Mouse (Mus musculus): Measurements from ENCODE around the gene Rpa2. TPM values are rescaled to one million over a fixed set of nuclear protein-coding genes. Genes with fewer than 3 reads are reported as not detected.
"Not testable (repeated sequence)": the region's sequence is repeated elsewhere in the genome, so short reads cannot be mapped to it uniquely, and the experiment has no call there.

Rpa2 gene
- polyA plus RNA-seq, 1 experiment, result 11.9 TPM

DNA sequence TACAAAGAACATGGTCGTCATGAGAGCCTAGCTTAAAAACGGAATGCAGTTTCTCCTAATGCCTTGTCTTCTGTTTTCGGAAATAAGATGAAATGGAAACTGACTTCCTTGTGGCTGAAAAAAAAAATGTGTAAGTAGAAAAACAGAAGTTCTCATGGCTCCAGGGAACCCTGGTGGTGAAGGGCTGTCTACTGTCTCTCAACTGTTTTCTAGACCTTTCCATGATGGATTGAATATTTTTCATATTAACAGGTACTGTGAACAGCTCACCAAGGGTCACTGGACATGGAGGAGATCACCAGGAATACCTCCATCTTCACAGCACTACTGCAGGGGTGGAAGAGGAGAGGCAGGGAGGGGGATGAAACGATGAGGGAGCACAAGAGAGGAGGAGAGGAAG, 29.9 kb downstream of the Rpa2 start:
- WGBS, result 59% methylated on average over 4 of the region's 4 CpGs
- TF ChIP-seq CTCF (conservative IDR thresholded peaks at IDR 0.05; ENCODE audit: insufficient read depth, insufficient read length, low read depth, low read length), result no peak
- no peak for TF ChIP-seq POLR2A (IDR thresholded peaks at IDR 0.05; ENCODE audit: low read depth, low read length)
- H3K27me3 ChIP-seq (replicated peaks; ENCODE audit: control insufficient read depth, insufficient read depth, low read length), result no peaks in the 10 kb centered on the region; the same call in 1 of the 2 replicates
- no peak overlapping the region for H3K4me3 ChIP-seq (ENCODE audit: insufficient read depth, low read depth, low read length)
- no peaks in the 10 kb centered on the region for H3K4me1 ChIP-seq (ENCODE audit: control insufficient read depth, insufficient read depth, low read length)
- no peak overlapping the region for H3K27ac ChIP-seq (ENCODE audit: insufficient read depth, low read depth, low read length)
- DNase-seq, result no peak
- H3K36me3 ChIP-seq (ENCODE audit: control insufficient read depth, insufficient read depth, low read length), result no peaks in the 10 kb centered on the region

DNA sequence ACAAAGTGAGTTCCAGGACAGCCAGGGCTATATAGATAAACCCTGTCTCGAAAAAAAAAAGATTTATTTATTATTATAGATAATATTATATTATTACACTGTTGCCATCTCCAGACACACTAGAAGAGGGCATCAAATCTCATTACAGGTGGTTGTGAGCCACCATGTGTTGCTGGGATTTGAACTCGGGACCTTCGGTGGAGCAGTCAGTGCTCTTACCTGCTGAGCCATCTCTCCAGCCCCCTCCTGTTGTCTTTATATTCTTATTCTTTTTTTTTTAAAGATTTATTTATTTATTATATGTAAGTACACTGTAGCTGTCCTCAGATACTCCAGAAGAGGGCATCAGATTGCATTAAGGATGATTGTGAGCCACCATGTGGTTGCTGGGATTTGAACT, 30.5 kb downstream of the Rpa2 start:
- DNase-seq; H3K27ac ChIP-seq (ENCODE audit: insufficient read depth, low read depth, low read length); H3K4me1 ChIP-seq (ENCODE audit: control insufficient read depth, insufficient read depth, low read length); H3K4me3 ChIP-seq (ENCODE audit: insufficient read depth, low read depth, low read length); H3K36me3 ChIP-seq (ENCODE audit: control insufficient read depth, insufficient read depth, low read length); H3K27me3 ChIP-seq (replicated peaks; ENCODE audit: control insufficient read depth, insufficient read depth, low read length): not testable (repeated sequence)
- WGBS, result 89% methylated on average over 3 of the region's 3 CpGs

DNA sequence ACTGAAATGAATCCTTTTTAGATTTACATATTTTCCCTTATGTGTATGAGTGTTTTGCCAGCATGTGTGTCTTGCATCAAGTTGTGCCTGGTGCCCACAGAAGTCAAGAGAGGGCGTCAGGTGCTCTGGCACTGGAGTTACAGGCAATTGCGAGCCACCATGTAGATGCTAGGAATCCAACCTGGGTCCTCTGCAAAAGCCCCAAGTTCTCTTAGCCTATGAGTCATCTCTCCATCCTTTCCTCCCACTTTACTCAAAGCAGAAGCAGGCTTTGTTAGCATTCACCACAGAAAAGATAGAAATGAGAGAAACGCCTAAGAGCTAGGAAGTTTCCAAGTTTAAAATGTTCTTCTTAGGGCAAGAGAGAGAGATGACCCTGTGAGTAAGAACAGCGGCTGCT, 31.7 kb downstream of the Rpa2 start:
- Histone ChIP-seq H3K27me3 (replicated peaks; ENCODE audit: control insufficient read depth, insufficient read depth, low read length) (no peaks in the 10 kb centered on the region; the same call in 1 of the 2 replicates), H3K27ac (ENCODE audit: insufficient read depth, low read depth, low read length) (no peak overlapping the region), H3K4me3 (ENCODE audit: insufficient read depth, low read depth, low read length) (no peak overlapping the region), H3K36me3 (ENCODE audit: control insufficient read depth, insufficient read depth, low read length) (no peaks in the 10 kb centered on the region), H3K4me1 (ENCODE audit: control insufficient read depth, insufficient read depth, low read length) (no peaks in the 10 kb centered on the region)
- WGBS, result 93% methylated on average over 4 of the region's 4 CpGs
- no peak for DNase-seq
- no peak for TF ChIP-seq CTCF (conservative IDR thresholded peaks at IDR 0.05; ENCODE audit: insufficient read depth, insufficient read length, low read depth, low read length)
- TF ChIP-seq POLR2A (IDR thresholded peaks at IDR 0.05; ENCODE audit: low read depth, low read length), result no peak

DNA sequence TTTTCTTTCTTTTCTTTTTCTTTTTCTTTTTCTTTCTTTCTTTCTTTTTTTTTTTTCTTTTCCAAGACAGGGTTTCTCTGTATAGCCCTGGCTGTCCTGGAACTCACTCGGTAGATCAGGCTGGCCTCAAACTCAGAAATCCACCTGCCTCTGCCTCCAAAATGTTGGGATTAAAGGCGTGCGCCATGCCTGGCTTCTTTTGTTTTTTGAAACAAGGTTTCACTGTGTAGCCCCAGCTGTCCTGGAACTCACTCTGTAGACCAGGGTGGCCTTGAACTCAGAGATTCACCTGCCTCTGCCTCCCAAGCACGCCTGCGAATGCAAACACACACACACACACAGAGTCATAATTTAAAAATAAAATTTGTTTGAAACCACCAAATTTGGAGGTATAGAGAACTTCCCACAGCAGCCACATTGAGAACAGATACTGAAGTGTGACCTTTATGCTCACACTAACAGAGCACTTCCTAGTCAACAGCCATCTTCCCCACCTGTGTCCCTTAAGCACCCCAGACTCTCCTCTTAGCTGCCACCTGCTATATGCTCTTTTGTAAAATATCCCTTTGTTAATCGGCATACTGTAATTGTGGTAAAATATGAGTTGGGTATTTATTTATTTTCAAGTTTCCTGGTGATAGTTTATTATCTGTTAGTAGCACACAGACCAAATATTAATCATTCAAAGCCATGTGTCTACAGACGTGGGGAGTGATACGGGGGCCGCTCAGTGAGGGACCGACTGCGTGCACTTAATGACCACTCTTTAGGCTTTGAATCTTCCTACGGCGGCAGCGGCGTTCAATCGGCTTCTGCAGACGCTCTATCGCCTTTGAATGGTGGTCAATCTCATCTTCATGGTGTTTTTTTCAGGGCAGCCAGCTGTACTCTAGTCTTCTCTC, 33.3 kb downstream of the Rpa2 start:
- no peaks in the 10 kb centered on the region for H3K36me3 ChIP-seq (ENCODE audit: control insufficient read depth, insufficient read depth, low read length)
- H3K4me1 ChIP-seq (ENCODE audit: control insufficient read depth, insufficient read depth, low read length), result no peaks in the 10 kb centered on the region
- no peak overlapping the region for H3K27ac ChIP-seq (ENCODE audit: insufficient read depth, low read depth, low read length)
- 90% methylated on average over 18 of the region's 18 CpGs for WGBS
- no peak overlapping the region for H3K4me3 ChIP-seq (ENCODE audit: insufficient read depth, low read depth, low read length)
- H3K27me3 ChIP-seq (replicated peaks; ENCODE audit: control insufficient read depth, insufficient read depth, low read length), result no peaks in the 10 kb centered on the region
- no peak for DNase-seq
- TF ChIP-seq CTCF (conservative IDR thresholded peaks at IDR 0.05; ENCODE audit: insufficient read depth, insufficient read length, low read depth, low read length) (no peak), POLR2A (IDR thresholded peaks at IDR 0.05; ENCODE audit: low read depth, low read length) (no peak)

DNA sequence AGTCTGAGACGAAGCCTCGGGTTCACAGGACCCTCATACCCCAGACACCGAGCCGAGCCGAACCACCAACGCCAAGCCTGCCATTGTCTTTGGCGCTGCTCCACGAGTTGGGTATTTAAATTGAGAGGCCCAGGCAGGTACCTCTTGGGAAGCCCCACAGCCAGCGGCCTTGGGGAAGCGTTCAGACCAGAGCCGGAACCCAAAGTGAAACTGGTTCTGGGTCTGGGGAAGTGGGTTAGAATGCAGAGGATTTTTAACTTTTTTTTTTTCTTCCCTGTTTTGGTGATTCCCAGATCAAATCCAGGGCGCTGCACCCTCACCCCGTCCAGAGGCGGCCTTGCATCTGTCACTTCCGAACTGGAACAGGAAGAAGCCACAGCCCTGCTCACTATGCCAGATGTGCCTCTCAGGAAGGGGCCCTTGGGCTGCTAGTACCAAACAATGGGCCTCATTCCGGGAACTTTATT, 34.1 kb downstream of the Rpa2 start:
- 71% methylated on average over 16 of the region's 16 CpGs for WGBS
- Histone ChIP-seq H3K4me3 (ENCODE audit: insufficient read depth, low read depth, low read length) (no peak overlapping the region), H3K27ac (ENCODE audit: insufficient read depth, low read depth, low read length) (no peak overlapping the region)

DNA sequence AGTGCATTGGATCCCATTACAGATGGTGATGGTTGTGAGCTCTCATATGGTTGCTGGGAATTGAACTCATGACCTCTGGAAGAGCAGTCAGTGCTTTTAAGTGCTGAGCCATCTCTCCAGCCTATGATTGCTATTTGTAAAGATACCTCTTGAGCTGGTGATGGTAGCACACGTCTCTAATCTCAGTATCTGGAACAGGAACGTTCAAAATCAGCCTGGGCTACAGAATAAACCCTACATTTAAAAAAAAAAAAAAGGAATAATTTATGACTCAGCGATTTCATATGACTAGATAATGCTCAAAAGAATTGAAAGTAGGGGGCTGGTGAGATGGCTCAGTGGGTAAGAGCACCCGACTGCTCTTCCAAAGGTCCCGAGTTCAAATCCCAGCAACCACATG, 35.1 kb downstream of the Rpa2 start:
- no peaks in the 10 kb centered on the region for H3K4me1 ChIP-seq (ENCODE audit: control insufficient read depth, insufficient read depth, low read length)
- no peak for DNase-seq
- no peak overlapping the region for H3K27ac ChIP-seq (ENCODE audit: insufficient read depth, low read depth, low read length)
- TF ChIP-seq POLR2A (IDR thresholded peaks at IDR 0.05; ENCODE audit: low read depth, low read length), result no peak
- TF ChIP-seq CTCF (conservative IDR thresholded peaks at IDR 0.05; ENCODE audit: insufficient read depth, insufficient read length, low read depth, low read length), result no peak
- H3K27me3 ChIP-seq (replicated peaks; ENCODE audit: control insufficient read depth, insufficient read depth, low read length), result no peaks in the 10 kb centered on the region
- no peak overlapping the region for H3K4me3 ChIP-seq (ENCODE audit: insufficient read depth, low read depth, low read length)
- WGBS, result 94% methylated on average over 5 of the region's 5 CpGs
- H3K36me3 ChIP-seq (ENCODE audit: control insufficient read depth, insufficient read depth, low read length), result no peaks in the 10 kb centered on the region

More for the DNA sequence above, 34.1 kb downstream of the Rpa2 start:
- TF ChIP-seq CTCF (conservative IDR thresholded peaks at IDR 0.05; ENCODE audit: insufficient read depth, insufficient read length, low read depth, low read length) (no peak), POLR2A (IDR thresholded peaks at IDR 0.05; ENCODE audit: low read depth, low read length) (no peak)
- H3K4me1 ChIP-seq (ENCODE audit: control insufficient read depth, insufficient read depth, low read length), result no peaks in the 10 kb centered on the region
- no peaks in the 10 kb centered on the region for H3K27me3 ChIP-seq (replicated peaks; ENCODE audit: control insufficient read depth, insufficient read depth, low read length)
- H3K36me3 ChIP-seq (ENCODE audit: control insufficient read depth, insufficient read depth, low read length), result no peaks in the 10 kb centered on the region
- DNase-seq, result peak; percentile 23

DNA sequence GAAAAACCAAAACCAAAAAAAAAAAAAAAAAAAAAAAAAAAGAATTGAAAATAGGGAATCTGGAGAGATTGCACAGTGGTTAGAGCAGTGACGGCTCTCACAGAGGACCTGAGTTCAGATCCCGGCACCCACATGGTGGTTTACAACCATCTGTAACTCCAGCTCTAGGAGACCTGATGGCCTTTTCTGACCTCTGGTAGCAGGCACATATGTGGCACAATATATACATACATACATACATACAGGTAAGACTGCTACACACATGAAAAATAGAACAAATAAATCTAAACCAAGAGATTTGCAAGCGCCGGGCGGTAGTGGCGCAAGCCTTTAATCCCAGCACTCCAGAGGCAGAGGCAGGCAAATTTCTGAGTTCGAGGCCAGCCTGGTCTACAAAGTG, 35.7 kb downstream of the Rpa2 start:
- TF ChIP-seq POLR2A (IDR thresholded peaks at IDR 0.05; ENCODE audit: low read depth, low read length), result no peak
- no peak for TF ChIP-seq CTCF (conservative IDR thresholded peaks at IDR 0.05; ENCODE audit: insufficient read depth, insufficient read length, low read depth, low read length)
- no peak for DNase-seq
- WGBS, result 96% methylated on average over 7 of the region's 7 CpGs

More for the DNA sequence above, 35.7 kb downstream of the Rpa2 start:
- Histone ChIP-seq H3K36me3 (ENCODE audit: control insufficient read depth, insufficient read depth, low read length) (no peaks in the 10 kb centered on the region), H3K4me3 (ENCODE audit: insufficient read depth, low read depth, low read length) (no peak overlapping the region), H3K27ac (ENCODE audit: insufficient read depth, low read depth, low read length) (no peak overlapping the region), H3K4me1 (ENCODE audit: control insufficient read depth, insufficient read depth, low read length) (no peaks in the 10 kb centered on the region), H3K27me3 (replicated peaks; ENCODE audit: control insufficient read depth, insufficient read depth, low read length) (no peaks in the 10 kb centered on the region)

All from kidney, adult 2 months (tissue).